Mouse (Mus musculus) adrenal gland, postnatal 36 days (tissue): ENCODE measurements around the gene Exoc2. TPM values are rescaled to one million over a fixed set of nuclear protein-coding genes. Genes with fewer than 3 reads are reported as not detected.
A peak's percentile ranks its signal among the peaks of the same experiment; 100 is the strongest.

Experiments used
- DNase-seq, 2 experiments: peaks; one replicate each; pipeline ENCODE4 v3.0.0; 2021; ENCODE audit warnings: mixed read lengths in 1 of 2
- long read RNA-seq, 2 experiments: library from polyadenylated mRNA; stranded (forward); transcript quantifications; one replicate each; pipeline ENCODE4 v2.0.0; 2021; ENCODE audit warnings: borderline sequencing depth in 2 of 2
- total RNA-seq, 2 experiments: library from RNA; stranded (reverse); gene quantifications; 2 replicates each; pipeline ENCODE4 v1.2.3; 2021

Exoc2 gene
- total RNA-seq, result 10 to 100 TPM; 31.0 to 34.9 TPM
- long read RNA-seq, experiment 1, full-length matches to known transcripts, result 4 of 9 reads
- long read RNA-seq, experiment 1, partial matches to known transcripts, result 3 of 9 reads
- long read RNA-seq, experiment 1, other reads (novel, unspliced or antisense), result 2 of 9 reads
- long read RNA-seq, experiment 2, full-length matches to known transcripts, result 2 of 6 reads
- long read RNA-seq, experiment 2, partial matches to known transcripts, result 2 of 6 reads
- long read RNA-seq, experiment 2, other reads (novel, unspliced or antisense), result 2 of 6 reads

DNA sequence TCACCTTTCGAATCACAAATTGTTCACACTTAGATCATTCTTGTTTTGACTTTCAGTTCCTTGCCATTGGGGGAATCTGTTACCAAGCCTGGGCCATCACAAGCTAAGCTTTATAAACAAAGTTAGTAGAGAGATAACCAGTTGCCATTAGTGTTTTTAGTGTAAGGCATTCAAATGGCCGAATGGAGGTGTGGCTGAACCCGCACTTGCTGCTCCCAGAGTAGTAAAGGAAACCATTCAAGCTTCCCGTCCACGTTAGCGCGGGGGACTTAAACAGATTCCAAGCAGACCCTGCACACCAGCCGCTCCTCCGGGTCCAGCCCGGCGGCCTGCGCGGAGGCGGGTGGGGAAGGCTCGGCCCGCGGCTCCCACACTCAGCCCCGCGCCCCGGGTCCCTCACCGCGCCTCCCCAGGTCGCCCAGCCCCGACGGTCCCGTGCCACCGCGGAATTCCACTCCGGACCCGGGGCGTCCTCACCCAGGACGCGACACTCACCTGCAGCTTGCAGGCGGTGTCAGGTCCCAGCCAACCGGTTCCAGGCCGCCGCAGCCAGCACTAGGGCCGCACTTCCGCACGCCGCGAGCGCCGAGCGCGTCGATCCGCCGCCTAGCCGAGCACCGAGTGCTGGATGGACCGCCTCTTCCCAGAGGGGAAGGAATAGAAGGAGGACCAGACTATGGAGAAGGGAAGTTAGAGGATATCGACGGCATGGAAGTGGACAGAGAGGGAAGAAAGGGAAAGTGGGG lies at the start of gene Exoc2, which contains the start of gene Gm5447:
TSS of gene Exoc2 (minus strand) at position 593 of the 746 bp plus-strand sequence.
TSS of gene Gm5447 (plus strand) at position 704 of the 746 bp plus-strand sequence.
- DNase-seq, result peak; percentile 89 to 90

DNA sequence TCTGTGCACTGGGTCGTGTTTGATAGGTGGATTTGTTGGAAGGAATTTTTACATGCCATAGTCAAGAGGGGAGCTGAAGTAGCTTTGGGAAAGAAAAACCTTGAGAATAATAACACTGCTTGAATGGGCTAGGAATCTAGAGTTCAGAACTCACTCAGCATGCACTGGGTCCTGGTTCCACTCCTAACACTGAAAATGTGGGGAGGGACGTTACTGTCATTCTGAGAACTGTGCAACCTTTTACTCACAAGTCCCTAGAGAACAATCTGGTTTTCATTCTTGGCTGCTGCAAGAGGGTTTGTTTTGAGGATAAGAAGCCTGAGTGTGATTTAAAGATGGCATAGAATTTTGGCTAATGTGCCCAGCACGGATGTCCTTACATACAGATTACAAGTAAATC lies 49.8 kb upstream of the Exoc2 start:
- DNase-seq, result no peak

DNA sequence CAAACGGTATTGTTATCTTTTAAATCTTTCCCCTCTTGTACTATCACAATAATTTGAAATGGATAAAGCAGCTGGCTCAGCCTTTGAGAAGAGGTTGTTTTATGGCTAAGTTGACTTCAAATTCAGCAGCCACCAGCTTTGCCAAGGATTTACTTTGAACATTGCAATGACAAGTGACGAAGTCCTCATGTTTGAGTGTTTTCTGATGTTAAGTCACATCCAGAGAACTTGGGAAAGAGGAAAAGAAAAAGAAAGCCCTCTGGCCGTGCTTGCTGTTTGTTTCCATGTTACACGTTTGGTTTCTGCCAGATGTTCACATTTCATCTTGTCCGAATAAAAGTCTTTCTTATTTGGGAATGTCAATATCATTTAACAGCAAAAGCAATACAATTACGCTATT lies 48.0 kb upstream of the Exoc2 start:
- no peak for DNase-seq

DNA sequence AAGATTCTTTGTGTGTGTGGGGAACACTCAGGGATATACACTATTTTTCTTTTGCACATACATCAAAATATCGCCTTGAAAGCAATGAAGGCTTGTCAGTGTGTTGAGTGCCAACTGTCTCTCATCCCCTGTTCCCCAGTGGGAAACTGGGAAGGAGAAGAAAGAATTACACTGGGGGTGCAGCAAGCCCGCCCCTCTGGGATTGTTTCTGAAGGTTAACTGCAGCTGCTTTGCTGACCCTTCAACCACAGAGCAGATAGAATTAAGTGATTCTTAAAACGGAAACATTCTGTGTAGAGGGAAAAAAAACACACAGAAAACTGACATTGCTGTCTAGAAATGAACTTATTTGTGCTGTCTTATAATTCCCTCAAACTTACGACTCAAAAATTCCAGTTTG lies 47.6 kb upstream of the Exoc2 start:
- DNase-seq, result no peak

DNA sequence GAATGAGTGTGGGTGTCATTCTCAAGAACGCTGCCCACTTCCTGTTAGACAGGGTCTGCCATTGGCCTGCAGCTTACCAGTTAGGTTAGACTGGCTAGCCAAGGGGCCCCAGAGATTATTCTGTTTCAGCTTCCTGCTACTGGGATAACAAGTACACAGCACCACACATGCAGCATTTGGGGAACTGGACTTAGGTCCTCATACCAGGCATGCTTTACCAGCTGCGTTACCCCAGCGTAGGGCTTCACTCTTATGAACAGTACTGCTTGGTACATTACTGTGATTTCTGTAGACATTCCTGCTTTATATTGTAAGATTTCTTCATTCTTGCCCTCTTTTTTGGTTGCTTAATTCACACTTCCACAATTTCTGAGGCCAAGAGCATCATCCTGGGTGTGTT lies 43.7 kb upstream of the Exoc2 start:
- DNase-seq, result no peak

DNA sequence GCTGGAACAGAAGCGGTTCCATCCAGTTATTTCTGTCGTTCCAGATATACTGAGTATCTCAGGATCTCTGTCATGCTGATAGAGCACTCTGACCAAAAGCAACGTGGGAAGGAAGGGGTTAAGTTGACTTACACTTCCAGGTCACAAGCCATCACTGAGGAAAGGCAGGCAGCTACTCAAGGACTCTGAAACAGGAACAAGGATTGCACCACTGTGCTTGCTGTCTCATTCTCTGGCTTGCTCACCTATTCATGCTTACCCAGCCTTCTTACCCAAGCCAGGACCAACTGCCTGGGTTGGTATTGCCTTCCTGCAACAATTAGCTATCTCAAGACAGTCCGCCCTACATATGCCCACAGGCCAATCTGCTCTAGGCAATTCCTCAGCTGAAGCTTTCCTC lies 31.1 kb upstream of the Exoc2 start:
- DNase-seq, result no peak

DNA sequence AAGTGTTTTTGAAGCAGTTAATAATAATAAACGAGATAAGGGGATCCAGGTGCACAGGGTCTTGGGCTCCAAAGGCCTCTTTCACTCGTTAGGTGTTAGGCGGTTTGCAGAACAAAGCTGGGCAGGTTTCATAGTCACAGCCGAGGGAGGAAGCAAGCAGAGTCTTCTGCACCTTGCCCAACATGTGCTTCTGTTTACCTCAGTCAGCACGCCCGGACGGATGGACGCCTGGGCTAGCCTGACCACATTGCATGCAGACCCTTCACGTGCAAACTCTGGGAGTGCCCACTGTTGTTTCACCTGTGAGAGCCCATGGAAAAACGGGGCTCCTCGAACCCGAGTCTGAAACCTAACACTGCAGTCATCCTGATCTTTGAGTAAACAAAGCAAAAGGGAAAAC lies 30.6 kb upstream of the Exoc2 start:
- DNase-seq, result no peak

DNA sequence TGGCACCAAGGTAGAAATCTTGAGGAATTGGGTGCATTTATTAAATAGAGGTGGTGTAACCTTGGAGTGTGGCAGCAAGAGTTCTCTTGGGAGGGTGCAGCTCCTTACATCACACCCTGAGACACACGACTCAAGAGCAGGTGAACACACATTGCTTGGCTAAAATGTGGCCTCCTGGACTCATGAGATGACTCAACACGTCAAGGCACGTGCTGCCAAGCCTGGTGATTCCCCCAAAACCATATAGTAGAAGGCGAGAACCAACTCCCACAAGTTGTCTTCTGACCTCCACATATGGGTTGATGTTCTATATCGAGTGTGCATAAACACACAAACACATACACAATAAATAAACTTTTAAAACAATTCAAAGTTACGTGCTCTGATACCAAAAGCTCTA lies 25.9 kb upstream of the Exoc2 start:
- no peak for DNase-seq

DNA sequence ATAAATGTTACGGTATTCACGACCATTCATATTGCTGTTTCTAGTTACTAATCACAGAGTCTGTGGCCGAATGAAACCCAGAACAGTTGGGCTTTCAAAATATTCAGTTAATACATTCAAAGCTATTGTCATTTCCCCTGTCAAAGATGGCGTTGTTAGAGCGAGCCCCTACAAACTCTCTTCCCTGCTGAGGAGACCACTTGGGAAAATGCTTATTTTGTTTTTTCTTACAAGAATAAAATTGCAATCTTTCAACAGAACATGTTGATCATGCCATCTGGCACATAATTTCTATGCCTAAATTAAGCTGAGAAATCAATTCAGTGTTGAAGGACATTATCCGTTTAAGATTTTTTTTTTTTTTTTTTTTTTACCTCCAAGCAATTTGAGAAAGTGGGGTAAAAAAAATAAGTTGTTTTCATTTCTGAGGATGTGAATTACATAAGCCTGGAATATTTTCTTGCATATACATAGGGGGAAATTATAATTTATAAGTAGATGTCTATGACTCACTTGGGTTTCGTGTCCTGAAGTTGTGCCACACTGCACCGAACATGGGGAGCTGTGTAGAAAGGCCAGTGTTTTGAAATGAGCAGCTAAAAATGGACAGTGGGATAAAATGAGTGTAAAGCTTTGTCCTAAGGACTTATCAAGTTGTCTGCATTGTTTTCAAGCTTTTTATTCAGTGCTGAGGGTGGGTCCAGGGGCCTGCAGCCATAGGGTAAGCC lies 23.8 kb upstream of the Exoc2 start:
- DNase-seq, result no peak

DNA sequence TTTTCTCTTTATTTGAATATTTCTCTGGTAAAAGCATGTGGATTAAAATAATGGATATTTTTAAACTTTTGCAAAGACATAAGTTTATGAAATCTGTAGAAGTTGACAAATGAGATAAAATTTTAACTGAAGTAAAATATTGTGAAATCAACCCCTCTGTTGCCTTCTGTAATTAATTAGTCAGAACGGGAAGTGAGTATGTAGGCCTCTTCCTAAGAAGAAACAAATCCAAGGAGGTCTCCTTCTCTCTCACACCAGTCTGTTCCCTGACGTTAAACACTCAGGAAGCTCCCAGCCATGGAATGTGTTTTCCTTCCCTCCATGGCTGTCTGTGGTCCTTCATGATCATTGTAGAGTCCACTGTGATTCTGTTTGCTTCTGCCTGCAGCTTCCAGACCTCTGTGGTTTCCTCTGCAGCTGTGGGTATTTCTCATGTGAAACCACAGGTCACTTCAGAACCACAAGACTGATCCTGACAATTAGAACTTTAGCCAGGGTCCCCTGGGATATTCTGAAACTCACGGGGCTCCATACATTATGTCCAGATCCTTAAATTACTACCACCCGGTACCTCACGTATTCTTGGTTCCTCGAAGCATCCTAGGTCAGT lies 20.5 kb upstream of the Exoc2 start:
- no peak for DNase-seq

DNA sequence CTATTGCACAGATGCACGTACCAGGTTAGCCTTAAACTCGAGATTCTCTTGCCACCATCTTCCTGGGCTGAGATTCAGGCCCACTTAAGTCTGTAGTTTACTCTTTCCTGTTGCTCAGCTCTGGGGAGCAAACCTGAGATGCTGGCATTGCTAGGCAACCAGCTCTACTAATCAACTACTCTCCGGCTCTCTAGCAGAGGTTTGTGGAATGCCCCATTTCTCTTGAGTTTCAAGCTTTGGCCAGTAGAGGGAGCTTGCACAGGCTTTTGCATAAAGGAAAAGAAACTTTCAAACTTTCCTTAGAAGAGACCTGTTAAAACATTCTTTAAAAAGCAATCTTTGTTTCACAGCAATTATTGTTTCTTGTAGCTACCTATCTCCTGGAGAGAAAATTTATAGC lies 19.9 kb upstream of the Exoc2 start:
- peak; percentile 14 to 49 for DNase-seq

DNA sequence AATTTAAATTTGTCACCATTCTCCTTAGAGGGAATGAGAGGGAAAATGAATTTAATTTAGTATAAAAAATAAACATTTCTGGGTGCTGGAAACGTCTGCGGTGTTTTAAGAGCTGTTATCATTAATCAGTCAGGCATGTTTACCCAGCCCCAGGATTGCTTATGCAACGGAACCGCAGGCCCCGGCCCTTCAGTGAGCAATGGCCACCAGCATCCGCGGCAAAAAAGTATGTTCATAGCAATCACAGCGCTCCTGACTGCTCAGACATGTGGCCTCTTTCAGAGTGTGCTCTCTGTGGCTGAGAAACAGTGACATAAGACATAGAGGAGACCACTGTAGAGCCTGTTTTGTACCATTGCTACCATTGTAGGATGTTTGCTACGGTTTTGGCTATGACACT lies 16.3 kb upstream of the Exoc2 start:
- no peak for DNase-seq

DNA sequence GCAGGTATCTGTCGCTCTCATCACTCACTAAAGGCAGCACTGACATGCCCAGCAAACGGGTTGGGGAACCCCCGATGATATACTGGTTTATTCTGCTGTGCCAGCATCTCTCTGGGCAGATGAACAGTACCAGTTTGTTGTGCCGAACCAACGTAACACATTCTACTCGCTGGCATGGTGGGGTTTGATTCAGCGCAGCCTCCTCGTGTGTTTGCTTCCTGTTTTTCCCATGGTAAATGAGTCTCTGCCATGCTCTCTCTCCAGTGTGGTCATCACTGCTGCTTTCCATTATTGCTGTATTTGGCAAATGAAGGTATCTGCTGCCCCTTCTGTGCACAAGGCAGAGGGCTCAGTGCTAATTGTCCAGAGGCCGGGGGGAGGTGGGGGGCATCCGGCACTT lies 15.8 kb upstream of the Exoc2 start:
- DNase-seq, result no peak

DNA sequence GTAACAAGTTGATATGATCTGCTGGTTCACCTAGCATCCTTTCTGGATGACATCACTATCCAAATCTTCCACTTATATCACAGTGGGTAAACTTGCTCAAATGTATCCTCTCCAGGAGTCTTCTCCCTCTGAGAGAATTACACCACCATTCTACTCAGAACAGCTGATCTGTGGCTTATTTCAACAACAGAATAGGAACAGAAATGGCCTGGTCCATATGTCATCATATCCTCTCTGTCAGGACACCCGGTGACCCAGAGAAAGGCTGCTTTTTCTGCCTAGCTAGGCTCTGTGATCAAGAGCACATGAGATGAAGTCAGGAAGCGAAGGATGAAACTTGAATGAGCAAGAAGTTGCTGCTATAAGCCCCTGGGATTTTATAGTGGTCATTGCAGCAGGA lies 13.8 kb upstream of the Exoc2 start:
- no peak for DNase-seq

DNA sequence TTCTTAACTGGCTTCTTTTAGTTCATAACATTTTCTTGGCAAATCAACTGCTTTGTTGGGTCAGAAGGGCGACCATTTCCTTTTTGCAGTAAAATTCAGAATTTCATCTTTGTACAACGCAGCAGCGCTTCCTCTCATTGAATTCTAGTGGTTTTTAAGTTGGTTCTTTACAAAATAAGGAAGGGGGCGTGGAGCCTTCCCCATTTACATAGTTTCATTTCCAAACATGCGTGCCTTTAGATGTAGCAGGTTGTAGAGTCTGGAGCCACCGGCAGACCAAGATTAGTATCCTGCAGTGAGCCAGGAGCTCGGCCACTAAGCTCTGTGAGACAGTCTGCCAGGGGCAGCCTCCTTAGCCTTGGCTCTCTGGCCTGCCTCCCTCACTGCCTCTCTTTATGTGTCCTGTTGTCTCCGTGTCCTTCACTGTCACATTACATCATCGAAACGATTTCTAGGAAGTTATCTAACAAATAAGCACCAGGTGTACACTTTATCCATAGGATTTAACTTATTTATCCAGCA lies 13.1 kb upstream of the Exoc2 start:
- DNase-seq, result peak in 1 of 2 experiments; percentile 2

DNA sequence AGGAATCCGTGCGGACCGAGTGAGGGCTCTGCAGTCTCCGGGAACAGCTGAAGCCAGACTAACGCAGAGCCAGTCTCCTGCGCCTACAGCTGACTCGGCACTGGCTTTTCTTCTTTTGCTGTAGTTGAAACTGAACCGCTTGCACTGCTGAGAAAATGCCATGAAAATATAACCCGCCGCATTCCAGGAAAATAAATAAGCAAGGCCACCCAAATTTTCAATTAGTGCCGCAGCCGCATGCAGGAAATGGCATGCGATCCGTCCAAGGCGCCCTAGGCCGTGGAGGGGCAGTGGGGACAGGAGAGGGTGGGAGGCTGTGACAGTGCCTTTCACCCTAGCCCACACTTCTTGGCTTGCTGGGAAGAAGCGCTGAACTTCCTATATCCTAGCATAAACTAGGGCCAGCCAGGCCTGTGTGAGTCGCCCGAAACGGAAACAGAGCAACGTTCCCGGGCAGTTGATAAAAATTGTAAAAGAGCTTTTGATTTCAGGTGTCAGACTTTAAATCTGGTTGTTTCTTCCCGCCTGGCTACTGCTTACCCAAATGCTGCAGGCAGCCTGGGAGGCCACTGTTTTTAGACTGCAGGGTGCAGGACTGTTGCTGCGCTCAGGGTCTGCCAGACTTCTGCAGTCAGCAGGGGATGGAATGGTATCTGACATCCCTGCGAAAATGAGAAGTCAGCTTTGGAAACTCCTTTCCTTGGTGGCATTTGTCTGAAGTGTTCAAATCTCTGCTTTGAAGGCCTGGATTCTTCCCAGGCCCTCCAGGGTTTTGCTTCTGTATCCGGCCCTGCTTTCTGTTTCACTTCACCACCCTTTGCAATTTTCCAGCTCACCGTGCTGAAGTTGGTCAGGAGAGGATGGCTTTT lies 11.9 kb upstream of the Exoc2 start:
- peak; percentile 67 to 70 for DNase-seq

DNA sequence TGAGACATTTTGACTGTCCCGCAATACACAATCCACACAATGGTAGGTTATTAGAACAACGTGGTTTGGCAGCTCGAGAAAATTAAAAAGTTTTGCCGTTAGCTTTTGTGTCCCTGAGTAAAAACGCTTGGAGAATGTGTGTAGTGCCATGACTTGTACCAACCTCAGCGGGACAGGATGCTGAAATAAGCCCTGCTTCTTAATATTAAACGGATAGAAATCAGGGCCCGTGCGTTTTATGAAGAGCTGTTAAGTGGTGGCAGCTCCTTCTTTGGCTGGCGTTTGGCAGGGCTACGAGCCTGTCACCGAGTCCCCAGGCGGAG lies 11.3 kb upstream of the Exoc2 start:
- DNase-seq, result no peak

DNA sequence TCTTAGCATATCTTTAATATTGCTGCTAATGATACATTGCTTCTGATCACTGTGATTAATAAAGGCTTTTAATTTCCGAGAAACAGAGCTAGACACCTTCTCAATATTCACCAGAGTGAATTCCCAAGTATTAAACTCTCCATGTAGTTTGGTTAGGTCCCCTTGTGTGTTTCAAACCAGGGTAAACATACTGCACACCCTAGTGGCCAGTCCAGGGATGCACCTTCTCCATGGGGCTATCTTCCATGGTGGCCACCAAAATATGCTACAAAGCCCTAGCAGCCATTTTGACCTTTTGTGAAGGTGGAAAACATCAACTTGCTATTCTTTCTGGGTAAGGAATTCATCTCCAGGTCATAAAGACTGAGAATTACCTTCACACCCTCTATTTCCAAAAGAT lies 7.8 kb upstream of the Exoc2 start:
- DNase-seq, result peak; percentile 54 to 61

DNA sequence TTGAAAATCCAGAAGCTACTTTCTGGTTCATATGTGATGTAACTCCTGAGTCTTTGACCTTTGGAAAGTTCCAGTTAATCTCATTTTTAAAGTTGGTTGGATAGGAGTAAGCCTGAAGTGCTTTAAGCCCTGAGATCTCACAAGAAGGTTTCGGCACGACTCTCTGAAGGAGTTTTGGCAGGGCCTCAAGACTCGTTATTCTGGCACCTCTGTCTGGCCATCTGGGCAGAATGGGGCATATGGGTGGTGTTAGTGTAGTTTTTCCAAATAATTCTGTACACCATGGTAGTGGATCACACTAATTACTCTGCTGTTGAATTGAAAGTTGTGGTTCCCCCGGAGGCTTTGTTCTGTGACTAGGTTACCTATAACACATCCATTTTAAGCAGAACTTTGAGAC lies 4.3 kb upstream of the Exoc2 start:
- no peak for DNase-seq

DNA sequence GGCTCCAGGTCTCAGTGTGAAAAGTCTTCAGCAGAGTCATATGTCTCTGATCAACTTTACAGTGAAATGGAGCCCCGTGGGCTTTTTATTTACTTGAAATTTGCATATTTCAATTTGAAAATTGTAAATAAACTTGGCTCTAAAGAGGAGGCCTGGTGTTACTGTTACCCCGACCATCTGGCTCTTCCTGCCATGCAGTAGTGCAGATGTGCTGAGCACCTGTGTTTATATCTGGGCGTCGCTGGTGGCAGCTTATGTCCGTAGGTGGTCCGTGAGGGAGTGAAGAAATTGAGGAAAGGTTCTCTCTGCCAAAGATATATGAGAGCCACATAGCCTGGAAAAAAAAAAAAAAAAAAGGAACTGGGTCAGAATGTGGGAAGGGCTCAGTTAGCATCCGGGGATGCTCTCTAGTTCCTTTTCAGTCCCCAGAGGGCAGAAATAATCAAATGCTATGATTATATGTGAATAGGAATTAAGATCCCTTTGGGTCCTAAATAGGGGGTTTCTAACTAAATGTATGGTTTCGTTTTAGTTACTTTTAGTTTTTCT lies 2.7 kb upstream of the Exoc2 start:
- DNase-seq, result no peak

DNA sequence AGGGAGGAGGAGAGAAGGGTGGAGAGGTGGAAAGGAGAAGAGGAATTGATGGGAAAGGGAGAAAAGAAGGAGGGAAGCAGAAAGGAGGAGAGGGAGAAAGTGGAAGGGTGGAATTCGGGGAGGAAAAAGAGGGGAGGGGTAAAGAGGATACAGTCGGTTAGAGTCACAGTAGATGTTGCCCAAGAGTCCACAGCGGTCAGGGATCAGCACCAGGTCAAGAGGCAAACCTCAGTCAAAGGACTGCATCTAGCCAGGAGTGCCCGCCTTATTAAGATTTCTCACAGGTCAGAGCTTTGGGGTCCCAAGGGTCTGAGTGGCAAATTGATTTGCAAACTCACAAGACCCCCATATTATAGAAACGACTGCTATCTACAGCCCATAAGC lies 346 bp upstream of the Exoc2 start:
- no peak for DNase-seq
